Mouse (Mus musculus) MEL (cell line): ENCODE results near the gene 1110017D15Rik.

Experiments
- CHD2 ChIP-seq: IDR thresholded peaks from 2 replicates; pipeline ENCODE4 v1.6.1; 2011; ENCODE audit warnings: low read length, improper control_type of control experiment
- ELF1 ChIP-seq: IDR thresholded peaks from 2 replicates; pipeline ENCODE4 v1.6.1; 2014; ENCODE audit warnings: low read depth, mild to moderate bottlenecking, inconsistent platforms, low read length, improper control_type of control experiment, moderate library complexity
- HCFC1 ChIP-seq: IDR thresholded peaks from 2 replicates; pipeline ENCODE4 v1.6.1; 2012; ENCODE audit warnings: low read depth, mild to moderate bottlenecking, inconsistent platforms, low read length, improper control_type of control experiment, moderate library complexity
- POLR2A ChIP-seq, 2 experiments: IDR thresholded peaks; 2 replicates each; pipeline ENCODE4 v1.6.1; 2011 to 2012; ENCODE audit warnings: low read length in 2 of 2, mild to moderate bottlenecking in 2 of 2, control low read depth in 1 of 2, improper control_type of control experiment in 1 of 2, low read depth in 1 of 2, moderate library complexity in 1 of 2; ENCODE audit not compliant: control insufficient read depth in 1 of 2, insufficient read depth in 1 of 2, poor library complexity in 1 of 2
- ZMIZ1 ChIP-seq: IDR thresholded peaks from 2 replicates; pipeline ENCODE4 v1.6.1; 2012; ENCODE audit warnings: low read depth, mild to moderate bottlenecking, inconsistent platforms, low read length, improper control_type of control experiment, moderate library complexity

- TF ChIP-seq ELF1 = no peak
- no peak for TF ChIP-seq POLR2A (IDR thresholded peaks at IDR 0.05; ENCODE audit: control insufficient read depth in 1 of 2, insufficient read depth in 1 of 2, low read depth in 1 of 2, low read length in 2 of 2, poor library complexity in 1 of 2)
- no peak for TF ChIP-seq ZMIZ1
- no peak for TF ChIP-seq HCFC1
- no peak for TF ChIP-seq CHD2
Measured at GRCm38 (mm10) chr4:41553116-41553515, 36.0 kb upstream of the 1110017D15Rik start.
